Mouse (Mus musculus) thymus, postnatal 10 days (tissue): Measurements from ENCODE around the gene Ubtfl1.
"Not testable (repeated sequence)": the region's sequence is repeated elsewhere in the genome, so short reads cannot be mapped to it uniquely, and the experiment has no call there.

Experiments used
- DNase-seq, 2 experiments: peaks; one replicate each; pipeline ENCODE4 v3.0.0; 2021; ENCODE audit warnings: low spot score in 2 of 2

Gene Ubtfl1

GRCm38 (mm10) chr9:18404118-18404517, at the start of gene Ubtfl1:
Gene Ubtfl1, plus strand, starts transcription at chr9:18404418.
- no peak for DNase-seq

GRCm38 (mm10) chr9:18373026-18373425, 31.2 kb upstream of the Ubtfl1 start:
- DNase-seq: not testable (repeated sequence)

- no peak for DNase-seq
Observed at GRCm38 (mm10) chr9:18385782-18386181, 18.4 kb upstream of the Ubtfl1 start.

GRCm38 (mm10) chr9:18399629-18400028, 4.6 kb upstream of the Ubtfl1 start:
- DNase-seq: no peak

GRCm38 (mm10) chr9:18402895-18403294, 1.3 kb upstream of the Ubtfl1 start, which contains the start of gene Naalad2:
Gene Naalad2, minus strand, starts transcription at chr9:18402995.
- DNase-seq: not testable (repeated sequence)

- DNase-seq: not testable (repeated sequence)
Observed at GRCm38 (mm10) chr9:18412371-18412770, 8.2 kb downstream of the Ubtfl1 start.

GRCm38 (mm10) chr9:18430354-18430753, 26.1 kb downstream of the Ubtfl1 start, which contains the start of gene Mbd3l2:
Gene Mbd3l2, plus strand, starts transcription at chr9:18430654.
- no peak for DNase-seq

GRCm38 (mm10) chr9:18431687-18432086, 27.5 kb downstream of the Ubtfl1 start:
- DNase-seq: no peak

GRCm38 (mm10) chr9:18456520-18456919, 52.3 kb downstream of the Ubtfl1 start:
- DNase-seq: no peak
